Mouse (Mus musculus): ENCODE measurements around the gene Nup85.

The Nup85 gene

DNA sequence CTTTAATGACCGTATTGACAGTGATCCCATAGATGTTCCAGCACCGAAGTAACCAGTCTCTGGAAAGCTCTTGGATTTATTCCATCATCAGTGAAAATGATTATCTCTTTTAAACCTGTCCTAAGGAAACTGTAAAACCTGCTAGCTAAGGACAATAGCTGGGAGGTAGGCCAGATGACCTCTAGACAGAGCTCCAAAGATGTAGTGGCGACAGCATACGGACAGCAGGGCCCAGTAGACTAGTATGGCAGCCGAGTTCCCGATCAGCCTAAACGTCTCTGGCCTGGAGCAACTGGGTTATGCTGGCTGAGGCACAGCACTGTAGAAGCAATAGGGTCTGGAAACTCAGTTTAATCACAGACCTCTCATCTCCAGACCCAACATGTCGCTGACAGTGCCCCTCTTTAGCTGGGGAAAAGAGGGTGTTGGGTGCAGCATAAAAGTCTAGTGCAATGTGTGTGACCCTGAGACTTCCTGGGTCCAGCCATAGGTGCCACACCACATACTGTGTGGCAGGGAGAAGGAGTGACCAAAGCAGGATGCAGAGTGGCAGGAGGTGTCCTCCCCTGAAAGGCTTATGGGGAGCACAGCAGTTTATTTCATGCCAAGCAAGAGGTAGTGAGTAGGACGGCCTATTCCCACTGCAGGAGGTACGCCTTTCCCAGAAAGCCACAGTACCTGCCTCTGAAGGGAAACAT, 20.3 kb downstream of the Nup85 start:
- DNase-seq: no peak

- DNase-seq: no peak
Measured at GRCm38 (mm10) chr11:115585573-115586100, 21.4 kb downstream of the Nup85 start.

GRCm38 (mm10) chr11:115586403-115586802, 22.2 kb downstream of the Nup85 start:
- no peak for DNase-seq

DNA sequence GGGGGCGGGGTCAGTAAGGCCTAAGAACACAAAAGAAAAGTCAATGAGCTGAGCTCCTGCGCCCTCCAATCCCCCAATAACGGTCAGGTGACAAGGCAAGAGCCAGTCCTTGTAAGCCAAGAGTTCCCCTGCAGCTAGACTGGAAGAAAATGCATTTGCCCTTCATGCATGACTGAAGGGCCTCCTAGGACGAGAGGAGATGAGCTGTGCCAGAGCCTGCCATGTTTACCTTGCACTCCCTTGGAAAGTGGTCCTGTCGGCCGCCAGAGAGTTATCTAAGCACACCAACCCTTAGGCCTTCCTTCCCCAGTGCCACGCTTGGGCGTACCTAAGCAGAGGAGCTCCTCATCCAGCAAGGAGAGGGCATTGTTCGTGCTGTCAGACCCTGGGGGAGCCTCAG, 23.8 kb downstream of the Nup85 start:
- DNase-seq: no peak

GRCm38 (mm10) chr11:115590526-115591075, 26.4 kb downstream of the Nup85 start:
- no peak for DNase-seq

GRCm38 (mm10) chr11:115595209-115595608, 31.0 kb downstream of the Nup85 start:
- no peak for DNase-seq

- no peak for DNase-seq
Measured at GRCm38 (mm10) chr11:115598309-115598708, 34.1 kb downstream of the Nup85 start.

GRCm38 (mm10) chr11:115599722-115600121, 35.5 kb downstream of the Nup85 start:
- DNase-seq: no peak

- no peak for DNase-seq
Measured at GRCm38 (mm10) chr11:115600743-115601142, 36.5 kb downstream of the Nup85 start.

DNA sequence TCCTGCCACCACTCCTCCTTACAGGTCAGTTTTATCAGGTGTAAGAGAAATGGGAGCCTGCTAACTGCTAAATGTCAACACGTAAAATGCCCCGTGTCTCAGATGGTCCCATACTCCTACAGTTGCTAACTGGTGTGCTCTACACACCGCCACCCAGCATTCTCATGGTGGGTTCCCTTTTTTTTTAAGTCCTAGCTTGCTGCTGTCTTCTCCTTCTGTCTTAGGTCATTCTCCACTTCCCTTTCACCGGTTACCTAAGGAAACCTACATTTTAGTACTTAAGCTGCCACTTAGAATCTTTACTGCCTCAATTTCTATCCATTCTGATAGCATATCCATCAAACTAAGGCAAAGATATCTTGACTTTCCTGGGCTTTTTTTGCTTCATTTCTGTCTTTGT, 36.9 kb downstream of the Nup85 start:
- no peak for DNase-seq

DNA sequence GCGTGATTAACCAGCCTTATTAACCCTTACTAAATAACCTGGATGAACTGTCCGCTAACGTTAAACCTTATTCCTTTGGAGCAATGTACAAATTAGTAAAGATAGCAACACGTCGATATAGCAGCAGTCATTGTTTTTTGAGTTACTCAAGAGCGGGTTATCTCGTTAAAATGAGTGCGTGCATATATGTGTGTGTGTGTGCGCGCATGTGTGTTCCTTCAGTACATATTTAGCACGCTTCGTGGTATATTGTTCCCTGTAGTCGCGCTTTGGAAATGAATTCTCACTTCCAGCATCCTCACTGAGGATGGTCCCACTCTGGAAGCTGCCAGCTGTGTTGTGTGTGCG, 38.9 kb downstream of the Nup85 start:
- DNase-seq: no peak

DNA sequence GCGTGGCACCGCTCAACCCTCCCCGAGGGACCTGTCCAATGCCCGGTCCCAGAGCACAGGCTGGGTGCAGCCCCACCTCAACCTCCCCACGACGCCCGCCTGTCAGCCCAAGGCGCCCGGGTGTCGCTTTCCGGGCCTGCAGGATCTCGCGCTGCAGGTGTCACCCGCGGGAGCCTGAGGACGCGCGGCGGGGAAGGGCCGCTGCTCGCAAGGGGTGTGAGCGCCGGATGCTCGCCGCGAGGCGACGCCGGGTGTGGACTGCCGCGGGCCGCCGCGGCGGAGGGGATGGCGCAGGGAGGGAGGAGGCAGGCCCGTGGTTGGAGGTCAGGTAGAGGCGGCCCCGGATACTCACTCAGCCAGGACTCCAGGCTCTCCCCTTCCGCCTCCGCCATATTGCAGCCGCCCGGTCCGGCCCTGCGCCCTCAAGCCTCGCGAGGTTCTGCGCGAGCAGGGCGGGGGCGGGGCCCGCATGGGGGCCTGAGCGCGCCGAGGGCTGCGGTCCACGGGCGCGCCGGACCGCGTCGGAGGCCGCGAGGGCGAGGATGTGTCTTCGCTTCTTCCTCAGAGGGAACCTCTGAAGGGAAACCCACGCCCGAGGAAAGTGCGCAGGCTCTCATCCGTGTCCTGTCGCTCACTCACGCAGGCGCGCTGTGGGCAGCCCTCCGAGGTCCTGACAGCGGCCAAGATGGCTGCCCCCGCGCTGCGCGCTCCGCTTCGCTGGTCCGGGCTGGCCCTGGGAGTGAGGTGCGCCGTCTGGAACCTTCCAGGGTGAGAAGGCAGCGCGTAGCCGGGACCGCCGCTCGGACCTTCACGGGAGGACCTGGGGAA, 39.5 kb downstream of the Nup85 start, which contains the start of the genes Mrps7 and Gga3:
Gene Mrps7, plus strand, starts transcription at position 450 of the 828 bp plus-strand sequence.
Gene Gga3, minus strand, starts transcription at position 576 of the 828 bp plus-strand sequence.
- DNase-seq: peak; percentile 89

- DNase-seq: peak; percentile 59
Measured at GRCm38 (mm10) chr11:115604304-115604696, 40.1 kb downstream of the Nup85 start.

DNA sequence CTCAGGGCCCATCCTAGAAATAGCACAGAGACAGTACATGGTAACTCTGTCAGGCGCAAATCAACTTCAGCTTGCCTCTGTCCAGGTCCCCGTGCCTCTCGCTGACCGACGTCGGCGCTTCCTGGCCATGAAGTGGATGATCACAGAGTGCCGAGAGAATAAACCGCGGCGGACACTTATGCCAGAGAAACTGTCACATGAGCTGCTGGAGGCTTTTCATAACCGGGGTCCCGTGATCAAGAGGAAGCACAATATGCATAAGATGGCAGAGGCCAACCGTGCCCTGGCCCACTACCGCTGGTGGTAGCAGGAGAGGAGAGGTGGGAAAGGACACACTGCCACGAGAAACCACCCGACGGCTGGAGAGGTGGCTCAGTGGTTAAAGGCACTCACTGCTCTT, 42.5 kb downstream of the Nup85 start:
- DNase-seq: peak; percentile 30

- DNase-seq: peak; percentile 43
Measured at GRCm38 (mm10) chr11:115608421-115609399, 44.5 kb downstream of the Nup85 start.

GRCm38 (mm10) chr11:115609576-115609975, 45.3 kb downstream of the Nup85 start:
- DNase-seq: no peak

DNA sequence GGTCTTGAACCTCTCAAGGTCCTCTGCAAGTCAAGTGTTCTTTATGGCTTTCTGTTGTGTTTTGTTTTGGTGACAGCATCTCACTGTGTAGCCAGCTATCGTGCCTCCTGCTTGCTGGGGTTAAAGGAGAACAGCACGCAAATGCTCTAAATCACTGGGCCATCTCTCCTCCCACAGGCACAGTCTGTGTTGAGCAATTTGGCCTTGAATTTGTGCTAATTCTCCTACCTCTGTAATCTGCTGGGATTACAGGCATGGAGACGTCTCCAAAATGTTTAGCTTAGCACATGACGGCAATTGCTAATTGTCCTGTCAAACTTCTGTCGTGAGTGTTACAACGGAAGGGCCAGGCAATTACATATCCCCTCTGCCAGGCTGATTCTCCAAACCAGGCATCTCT, 46.9 kb downstream of the Nup85 start:
- no peak for DNase-seq

GRCm38 (mm10) chr11:115612059-115612409, 47.8 kb downstream of the Nup85 start:
- DNase-seq: peak; percentile 80

- peak; percentile 95 for DNase-seq
Measured at GRCm38 (mm10) chr11:115612410-115613137, 48.3 kb downstream of the Nup85 start, which contains the start of gene Mif4gd. Gene Mif4gd (minus strand): TSS chr11:115612969.

DNA sequence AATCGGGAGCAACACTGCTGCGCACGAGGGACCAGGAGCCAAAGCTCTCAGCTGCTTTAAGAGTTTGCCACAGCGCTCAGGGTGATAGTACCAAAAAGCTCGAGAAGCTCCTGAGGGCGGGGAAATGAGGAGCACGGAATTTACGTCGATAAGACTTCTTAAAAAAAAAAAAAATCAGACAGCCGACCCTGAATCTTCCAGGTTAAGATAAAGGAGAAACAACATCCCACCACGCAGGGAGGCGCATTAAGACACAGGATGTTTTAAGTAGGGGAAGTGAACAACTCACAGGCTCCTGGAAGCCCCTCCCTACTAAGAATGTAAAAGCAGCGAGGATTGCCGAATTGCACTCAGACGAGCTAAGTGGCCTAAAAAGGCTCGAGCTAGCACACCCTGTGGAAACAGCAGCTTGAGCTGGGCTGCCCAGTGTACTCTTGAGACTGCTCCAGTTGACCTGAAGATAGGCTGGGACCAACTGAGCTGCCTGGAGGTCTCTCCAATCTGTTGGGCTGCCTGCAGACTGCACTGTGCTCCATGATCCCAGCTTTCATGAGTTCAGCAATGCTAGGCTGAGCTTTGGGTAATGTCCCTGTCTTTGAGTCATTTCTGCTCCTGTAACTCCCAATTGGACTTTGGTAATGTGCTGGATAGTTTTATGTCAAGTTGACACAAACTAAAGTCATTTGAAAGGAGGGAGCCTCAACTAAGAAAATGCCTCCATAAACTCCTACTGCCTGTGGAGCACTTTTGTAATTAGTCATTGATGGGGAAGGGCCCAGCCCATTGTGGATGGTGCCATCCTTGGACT, 49.1 kb downstream of the Nup85 start:
- DNase-seq: peak; percentile 54

Measured in cerebellum, adult 9-11 months (tissue).